Mouse (Mus musculus): Measurements from ENCODE around the gene Olfr314. TPM values are rescaled to one million over a fixed set of nuclear protein-coding genes. Genes with fewer than 3 reads are reported as not detected.
"Not testable (repeated sequence)": the region's sequence is repeated elsewhere in the genome, so short reads cannot be mapped to it uniquely, and the experiment has no call there.

Olfr314 gene
- polyA plus RNA-seq, 1 experiment from 2014 or later, result not detected

DNA sequence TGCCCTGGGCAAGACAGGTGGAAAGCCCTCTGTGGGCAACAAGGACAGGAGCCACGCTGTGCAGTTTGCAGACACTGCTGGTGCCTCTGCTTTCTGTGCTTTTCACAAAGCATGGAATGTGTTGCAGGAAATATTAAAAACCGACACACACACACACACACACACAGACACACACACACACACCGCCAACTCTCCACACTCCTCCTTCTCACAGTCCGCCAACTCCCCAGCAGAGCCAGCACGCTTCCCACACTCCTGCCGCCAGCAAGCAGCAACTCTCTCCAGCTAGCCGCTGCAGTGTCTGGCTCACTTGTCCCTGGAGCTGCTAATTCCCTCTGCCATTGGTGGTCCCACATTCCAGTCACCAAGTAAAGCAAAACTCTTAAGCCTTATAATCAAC lies 14.1 kb downstream of the Olfr314 start:
- 82% methylated on average over 7 of the region's 7 CpGs for WGBS
- H3K27me3 ChIP-seq, result no peaks in the 10 kb centered on the region
- no peaks in the 10 kb centered on the region for H3K36me3 ChIP-seq (ENCODE audit: poor library complexity, severe bottlenecking)

DNA sequence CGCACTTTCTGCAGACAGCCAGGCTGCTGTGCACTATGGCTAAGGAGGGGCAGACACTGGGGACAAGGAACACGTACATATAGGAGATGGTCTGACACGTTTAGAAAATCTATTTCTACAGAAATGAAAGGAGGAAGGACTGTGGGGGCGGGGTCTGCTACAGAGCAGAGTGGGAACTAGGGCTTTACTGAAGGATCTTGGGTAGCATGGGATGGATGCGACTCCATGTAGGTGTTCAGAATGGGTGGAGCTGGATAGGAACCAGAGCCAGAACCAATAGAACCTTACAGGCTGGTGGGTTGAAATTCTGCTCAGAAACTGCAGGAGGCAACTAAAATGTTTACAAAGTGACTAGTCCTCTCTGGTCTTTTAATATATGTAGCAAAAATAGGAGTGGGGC lies 17.0 kb downstream of the Olfr314 start:
- 83% methylated on average over 5 of the region's 5 CpGs for WGBS
- H3K36me3 ChIP-seq (ENCODE audit: poor library complexity, severe bottlenecking), result no peaks in the 10 kb centered on the region
- ATAC-seq, result no peak
- H3K27me3 ChIP-seq, result no peaks in the 10 kb centered on the region
- H3K9ac ChIP-seq, result no peak overlapping the region
- peaks cover 9% of the 10 kb centered on the region for H3K4me1 ChIP-seq
- no peak overlapping the region for H3K27ac ChIP-seq
- no peak overlapping the region for H3K4me3 ChIP-seq
- H3K4me2 ChIP-seq, result no peak overlapping the region
- no peaks in the 10 kb centered on the region for H3K9me3 ChIP-seq (replicated peaks)

More for the DNA sequence above, 14.1 kb downstream of the Olfr314 start:
- H3K4me3 ChIP-seq, result no peak overlapping the region
- no peak for ATAC-seq
- peaks cover 4% of the 10 kb centered on the region for H3K4me1 ChIP-seq
- H3K4me2 ChIP-seq, result no peak overlapping the region
- no peak overlapping the region for H3K27ac ChIP-seq
- no peaks in the 10 kb centered on the region for H3K9me3 ChIP-seq (replicated peaks)
- no peak overlapping the region for H3K9ac ChIP-seq

- peak; percentile 53; the same call in 1 of the 2 replicates for ATAC-seq
These were observed 18.9 kb downstream of the Olfr314 start, which contains the start of gene Fam183b for GRCm38 (mm10) chr11:58801558-58802228. TSS of gene Fam183b (minus strand) at chr11:58801960.

GRCm38 (mm10) chr11:58803871-58804270 lies 21.1 kb downstream of the Olfr314 start:
- no peak for ATAC-seq
- Histone ChIP-seq H3K4me3 (no peak overlapping the region), H3K4me1 (peaks cover 9% of the 10 kb centered on the region), H3K9me3 (replicated peaks) (no peaks in the 10 kb centered on the region), H3K9ac (no peak overlapping the region), H3K27me3 (no peaks in the 10 kb centered on the region), H3K4me2 (no peak overlapping the region), H3K27ac (no peak overlapping the region), H3K36me3 (ENCODE audit: poor library complexity, severe bottlenecking) (no peaks in the 10 kb centered on the region)
- 80% methylated on average over 4 of the region's 4 CpGs for WGBS

More at GRCm38 (mm10) chr11:58801558-58802228, 18.9 kb downstream of the Olfr314 start, which contains the start of gene Fam183b:
- Histone ChIP-seq H3K4me2 (peak within 1 kb of the TSS; percentile 39), H3K27me3 (no peaks in the 10 kb centered on the region), H3K4me3 (peak within 1 kb of the TSS; percentile 13; the same call in 1 of the 2 replicates), H3K9ac (no peak within 1 kb of the TSS), H3K4me1 (peaks cover 9% of the 10 kb centered on the region), H3K9me3 (replicated peaks) (no peaks in the 10 kb centered on the region), H3K36me3 (ENCODE audit: poor library complexity, severe bottlenecking) (no peaks in the 10 kb centered on the region), H3K27ac (no peak within 1 kb of the TSS)
- WGBS, result 32% methylated on average over 14 of the region's 14 CpGs

DNA sequence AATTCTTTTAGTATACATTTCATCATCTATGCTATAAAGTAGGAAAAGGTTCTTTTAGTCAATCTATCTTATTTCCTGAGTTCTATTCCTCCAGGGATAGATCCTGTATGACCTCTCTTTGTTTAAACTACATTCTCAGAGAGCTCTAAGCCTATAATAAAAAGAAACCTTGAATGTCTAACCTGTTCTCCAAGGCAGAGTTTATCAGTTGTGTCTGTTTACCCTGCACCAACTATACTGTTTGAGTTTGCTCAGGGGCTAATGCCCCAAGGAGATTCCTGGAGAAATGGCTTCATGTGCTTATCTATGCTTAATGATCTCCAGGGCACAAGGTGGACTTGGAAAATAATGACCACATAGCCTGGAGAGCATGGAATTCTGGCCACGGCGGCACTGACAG lies 21.6 kb downstream of the Olfr314 start:
- Histone ChIP-seq H3K36me3 (ENCODE audit: poor library complexity, severe bottlenecking) (no peaks in the 10 kb centered on the region), H3K4me3 (no peak overlapping the region), H3K9ac (no peak overlapping the region), H3K27ac (no peak overlapping the region), H3K9me3 (replicated peaks) (no peaks in the 10 kb centered on the region), H3K27me3 (no peaks in the 10 kb centered on the region), H3K4me2 (no peak overlapping the region), H3K4me1 (peaks cover 9% of the 10 kb centered on the region)
- ATAC-seq, result no peak
- WGBS, result 89% methylated on average over 2 of the region's 2 CpGs

DNA sequence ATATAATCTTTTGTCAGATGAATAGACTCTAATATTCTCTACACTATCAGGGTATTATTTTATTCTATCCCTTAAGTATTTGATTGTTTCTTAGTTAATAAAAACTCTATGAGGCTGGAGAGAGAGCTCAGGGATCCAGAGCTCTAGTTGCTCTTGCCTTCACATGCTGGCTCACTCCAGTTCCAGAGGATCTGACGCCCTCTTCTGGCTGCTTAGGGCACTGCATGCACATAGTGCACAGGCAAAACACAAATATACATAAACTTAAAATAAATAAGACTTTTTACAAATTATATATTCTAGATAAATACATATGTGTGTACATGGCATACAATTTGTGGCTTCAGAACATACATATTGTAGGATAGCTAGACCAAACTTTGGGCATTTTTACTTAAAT lies 29.2 kb downstream of the Olfr314 start:
- no peaks in the 10 kb centered on the region for H3K36me3 ChIP-seq (ENCODE audit: poor library complexity, severe bottlenecking)
- H3K9ac ChIP-seq, result no peak overlapping the region
- 4% methylated on average over 1 of the region's 1 CpGs for WGBS
- no peak overlapping the region for H3K4me3 ChIP-seq
- H3K4me2 ChIP-seq, result no peak overlapping the region
- no peak overlapping the region for H3K27ac ChIP-seq
- ATAC-seq, result no peak
- no peaks in the 10 kb centered on the region for H3K27me3 ChIP-seq
- no peaks in the 10 kb centered on the region for H3K4me1 ChIP-seq
- no peaks in the 10 kb centered on the region for H3K9me3 ChIP-seq (replicated peaks)

DNA sequence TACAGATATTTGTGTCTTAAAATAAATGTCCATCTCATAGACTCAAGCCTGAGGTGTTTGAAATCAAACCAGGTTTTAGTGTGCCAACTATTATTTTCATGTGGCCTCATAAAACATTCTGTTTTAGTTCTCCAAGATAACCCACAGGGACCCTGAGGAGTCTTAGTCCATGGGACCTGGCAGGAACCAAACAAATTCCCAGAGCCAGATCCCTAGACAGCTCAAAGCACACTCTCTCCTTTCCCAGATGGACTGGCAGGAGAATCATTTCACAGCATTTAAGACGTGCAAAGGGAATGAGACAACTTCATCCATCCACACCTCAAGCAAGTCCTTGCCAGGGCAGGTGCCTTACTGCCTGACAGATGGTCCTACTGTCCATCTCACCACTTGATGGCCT lies 31.9 kb downstream of the Olfr314 start, which contains the start of gene Olfr313:
TSS of gene Olfr313 (plus strand) at position 301 of the 400 bp plus-strand sequence.
- ATAC-seq; H3K4me3 ChIP-seq; H3K4me1 ChIP-seq; H3K36me3 ChIP-seq (ENCODE audit: poor library complexity, severe bottlenecking); H3K27me3 ChIP-seq; H3K27ac ChIP-seq; H3K4me2 ChIP-seq; H3K9ac ChIP-seq; H3K9me3 ChIP-seq (replicated peaks): not testable (repeated sequence)
- 46% methylated on average over 1 of the region's 1 CpGs for WGBS

- WGBS, result 90% methylated on average over 1 of the region's 1 CpGs
- Histone ChIP-seq H3K4me3 (no peak overlapping the region), H3K27ac (no peak overlapping the region), H3K9ac (no peak overlapping the region), H3K36me3 (ENCODE audit: poor library complexity, severe bottlenecking) (no peaks in the 10 kb centered on the region), H3K9me3 (replicated peaks) (no peaks in the 10 kb centered on the region), H3K4me1 (no peaks in the 10 kb centered on the region), H3K4me2 (no peak overlapping the region), H3K27me3 (no peaks in the 10 kb centered on the region)
- ATAC-seq, result no peak
These were observed 32.9 kb downstream of the Olfr314 start for GRCm38 (mm10) chr11:58815676-58816075.

- H3K9ac ChIP-seq; H3K27ac ChIP-seq; H3K27me3 ChIP-seq; H3K4me1 ChIP-seq; H3K4me3 ChIP-seq; H3K9me3 ChIP-seq (replicated peaks); ATAC-seq; H3K36me3 ChIP-seq (ENCODE audit: poor library complexity, severe bottlenecking); H3K4me2 ChIP-seq: not testable (repeated sequence)
These were observed 46.2 kb downstream of the Olfr314 start, which contains the start of gene Olfr312 for GRCm38 (mm10) chr11:58828937-58829336. TSS of gene Olfr312 (plus strand) at chr11:58829237.

- no peaks in the 10 kb centered on the region for H3K4me1 ChIP-seq
- no peak overlapping the region for H3K9ac ChIP-seq
- H3K9me3 ChIP-seq (replicated peaks), result no peaks in the 10 kb centered on the region
- H3K4me2 ChIP-seq, result no peak overlapping the region
- WGBS, result 87% methylated on average over 3 of the region's 3 CpGs
- no peaks in the 10 kb centered on the region for H3K27me3 ChIP-seq
- H3K4me3 ChIP-seq, result no peak overlapping the region
- no peak overlapping the region for H3K27ac ChIP-seq
- no peak for ATAC-seq
- H3K36me3 ChIP-seq (ENCODE audit: poor library complexity, severe bottlenecking), result no peaks in the 10 kb centered on the region
These were observed 47.0 kb downstream of the Olfr314 start for GRCm38 (mm10) chr11:58829764-58830163.

- H3K4me1 ChIP-seq; H3K36me3 ChIP-seq (ENCODE audit: poor library complexity, severe bottlenecking); ATAC-seq; H3K4me2 ChIP-seq; H3K27ac ChIP-seq; H3K9me3 ChIP-seq (replicated peaks); H3K9ac ChIP-seq; H3K27me3 ChIP-seq; H3K4me3 ChIP-seq: not testable (repeated sequence)
- 84% methylated on average over 3 of the region's 3 CpGs for WGBS
These were observed 49.8 kb downstream of the Olfr314 start for GRCm38 (mm10) chr11:58832541-58832940.
